Mouse (Mus musculus): ENCODE results near the gene Ddit4.

- TF ChIP-seq CTCF (IDR thresholded peaks at IDR 0.05; ENCODE audit: extremely low read depth, insufficient read depth, insufficient read length, insufficient replicate concordance) = no peak
- no peak for TF ChIP-seq POLR2A (IDR thresholded peaks at IDR 0.05; ENCODE audit: low read depth, low read length)
Measured at GRCm38 (mm10) chr10:59909357-59909847, 42.2 kb downstream of the Ddit4 start.

Data from spleen, adult 2 months (tissue).